Mouse (Mus musculus) heart, postnatal 25 days (tissue): ENCODE results near the gene Gm21887. TPM values are rescaled to one million over a fixed set of nuclear protein-coding genes. Genes with fewer than 3 reads are reported as not detected.
"Not testable (repeated sequence)": the region's sequence is repeated elsewhere in the genome, so short reads cannot be mapped to it uniquely, and the experiment has no call there.

Source experiments
- DNase-seq: peaks from one replicate; pipeline ENCODE4 v3.0.0; 2022; ENCODE audit warnings: low spot score
- intact Hi-C: fragments of 180-260 bp; cut with DNase I; formaldehyde crosslinking; loops from one replicate; pipeline ENCODE4 v1.15.1; 2025
- total RNA-seq, 2 experiments: library from RNA; stranded (reverse); gene quantifications; 2 replicates each; pipeline ENCODE4 v1.2.3; 2021

Gm21887 gene
- total RNA-seq, 2 experiments from 2014 or later = 31.7 to 43.0 TPM

DNA sequence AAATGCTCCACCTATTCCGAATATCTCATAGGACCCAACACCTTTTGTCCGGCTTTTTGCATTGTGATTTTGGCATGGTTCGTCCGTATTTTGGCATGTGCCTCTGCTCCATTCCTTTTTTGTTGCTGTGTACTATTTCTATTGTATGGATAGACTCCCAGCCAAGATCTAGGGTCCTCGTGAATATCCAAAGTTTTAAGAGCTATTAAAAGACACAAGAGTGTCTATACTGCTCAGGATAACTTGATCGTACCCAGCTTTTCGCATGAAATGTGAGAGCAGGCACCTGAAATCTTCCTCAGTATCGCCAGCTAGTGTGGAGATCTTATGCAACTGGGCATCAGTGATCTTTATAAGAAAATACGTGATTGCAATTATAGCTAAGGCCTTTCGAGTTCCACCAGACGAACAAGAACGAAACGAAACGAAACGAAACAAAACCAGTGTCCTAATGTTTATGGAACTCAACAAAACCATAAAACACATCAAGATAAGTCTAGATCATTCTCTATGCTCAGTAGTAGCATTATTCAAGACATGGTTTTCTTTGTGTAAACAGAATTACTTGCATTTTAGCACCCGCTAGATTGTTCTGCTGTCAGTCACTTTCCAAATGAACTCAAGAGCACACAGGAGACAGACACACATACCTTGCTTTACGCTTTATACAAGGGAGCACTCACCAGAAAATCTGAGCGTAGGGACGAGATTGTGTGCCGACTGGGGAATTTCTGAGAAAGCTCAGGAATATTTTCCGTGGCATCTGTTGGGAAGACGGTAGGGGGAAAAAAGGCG lies 26.7 kb upstream of the Gm21887 start:
- peak; percentile 1 for DNase-seq
- intact Hi-C loops = loop anchor here (5.0 kb wide), 1 partner anchor 101 kb away; no protein-coding TSS in a partner anchor

DNA sequence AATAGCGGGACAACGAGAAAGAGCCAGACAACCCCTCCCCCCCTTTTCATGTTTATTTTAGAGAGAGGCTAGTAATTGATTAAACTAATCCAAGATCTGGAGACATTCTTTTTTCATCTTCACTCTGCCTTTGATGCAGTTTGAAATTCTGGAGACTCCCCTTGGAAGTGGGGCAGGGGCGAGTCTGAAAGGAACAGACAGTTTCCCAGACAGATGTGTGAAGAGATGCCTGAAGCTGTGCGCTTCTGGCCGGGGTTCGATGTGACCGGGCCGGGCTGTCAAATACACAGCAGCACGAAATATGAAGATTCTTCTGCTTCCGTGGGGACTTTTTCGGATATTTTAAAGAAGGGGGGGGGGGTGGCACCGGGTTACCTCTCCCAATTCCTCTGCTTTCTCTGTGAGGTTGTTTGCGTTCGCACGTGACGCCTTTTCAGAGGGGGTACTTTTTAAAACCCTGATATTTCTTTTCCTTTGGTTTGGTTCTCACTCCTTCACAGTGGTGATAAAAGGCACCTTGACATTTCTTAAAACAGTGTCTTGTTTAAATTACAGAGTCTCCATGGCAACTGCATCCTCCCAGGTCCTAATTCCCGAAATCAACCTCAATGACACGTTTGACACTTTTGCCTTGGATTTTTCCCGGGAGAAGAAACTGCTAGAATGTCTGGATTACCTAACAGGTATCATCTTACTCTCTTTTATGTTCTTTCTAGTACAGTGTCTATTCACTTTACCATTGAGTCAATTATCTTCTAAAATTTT lies 25.9 kb upstream of the Gm21887 start:
- peak; percentile 10 for DNase-seq
- intact Hi-C loops = loop anchor here (5.0 kb wide), 1 partner anchor 101 kb away; no protein-coding TSS in a partner anchor

DNA sequence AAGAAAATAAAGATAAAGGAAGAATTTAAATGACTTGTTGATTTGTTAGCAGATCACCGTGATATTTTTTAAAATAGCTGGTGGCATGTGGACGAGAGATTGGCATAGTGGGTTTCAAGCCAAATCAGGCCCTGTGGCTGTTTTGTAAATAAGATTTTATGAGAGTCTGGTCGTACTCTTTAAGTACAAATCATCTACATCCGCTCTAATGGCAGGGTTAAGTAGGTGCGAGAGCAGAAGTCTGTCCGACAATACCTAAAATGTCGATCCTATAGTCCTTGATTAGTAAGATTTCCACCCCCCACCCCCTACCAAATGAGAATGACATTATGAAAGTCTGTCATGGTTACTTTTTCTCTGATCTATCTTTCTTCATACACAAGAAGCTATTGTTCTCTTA lies 25.1 kb upstream of the Gm21887 start:
- intact Hi-C loops = loop anchor here (5.0 kb wide), 1 partner anchor 102 kb away; no protein-coding TSS in a partner anchor
- not testable (repeated sequence) for DNase-seq

DNA sequence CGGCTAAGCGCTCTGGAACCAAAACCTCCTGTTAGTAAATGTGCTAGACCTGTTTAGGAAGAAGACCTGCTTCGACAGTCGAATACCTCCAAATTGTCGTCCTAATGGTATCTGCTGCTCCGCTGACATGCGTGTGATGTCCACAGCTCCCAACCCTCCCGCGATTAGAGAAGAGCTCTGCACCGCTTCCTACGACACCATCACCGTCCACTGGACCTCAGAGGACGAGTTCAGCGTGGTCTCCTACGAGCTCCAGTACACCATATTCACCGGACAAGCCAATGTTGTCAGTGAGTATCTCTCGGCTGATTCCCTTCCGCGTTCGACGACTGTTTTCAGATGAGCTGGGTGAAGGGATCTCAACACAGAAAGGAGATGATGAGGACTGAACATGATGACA lies 24.6 kb upstream of the Gm21887 start:
- DNase-seq = peak; percentile 26
- intact Hi-C loops = loop anchor here (5.0 kb wide), 1 partner anchor 103 kb away; no protein-coding TSS in a partner anchor

DNA sequence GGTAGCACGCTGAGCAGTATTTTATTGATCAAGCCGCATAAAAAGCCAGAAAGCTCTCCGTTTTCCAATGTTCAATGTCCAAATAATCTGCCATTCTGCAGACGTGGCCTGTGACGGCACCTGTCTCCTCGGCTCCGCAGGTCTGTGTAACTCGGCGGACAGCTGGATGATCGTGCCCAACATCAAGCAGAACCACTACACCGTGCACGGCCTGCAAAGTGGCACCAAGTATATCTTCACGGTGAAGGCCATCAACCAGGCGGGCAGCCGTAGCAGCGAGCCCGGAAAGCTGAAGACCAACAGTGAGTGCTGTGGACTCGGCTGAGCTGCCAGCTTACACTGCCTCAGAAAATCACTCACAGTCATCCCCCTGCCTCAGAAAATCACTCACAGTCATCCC lies 23.7 kb upstream of the Gm21887 start:
- DNase-seq = peak; percentile 50
- intact Hi-C loops = loop anchor here (1.0 kb wide), 1 partner anchor 69 kb away; no protein-coding TSS in a partner anchor

DNA sequence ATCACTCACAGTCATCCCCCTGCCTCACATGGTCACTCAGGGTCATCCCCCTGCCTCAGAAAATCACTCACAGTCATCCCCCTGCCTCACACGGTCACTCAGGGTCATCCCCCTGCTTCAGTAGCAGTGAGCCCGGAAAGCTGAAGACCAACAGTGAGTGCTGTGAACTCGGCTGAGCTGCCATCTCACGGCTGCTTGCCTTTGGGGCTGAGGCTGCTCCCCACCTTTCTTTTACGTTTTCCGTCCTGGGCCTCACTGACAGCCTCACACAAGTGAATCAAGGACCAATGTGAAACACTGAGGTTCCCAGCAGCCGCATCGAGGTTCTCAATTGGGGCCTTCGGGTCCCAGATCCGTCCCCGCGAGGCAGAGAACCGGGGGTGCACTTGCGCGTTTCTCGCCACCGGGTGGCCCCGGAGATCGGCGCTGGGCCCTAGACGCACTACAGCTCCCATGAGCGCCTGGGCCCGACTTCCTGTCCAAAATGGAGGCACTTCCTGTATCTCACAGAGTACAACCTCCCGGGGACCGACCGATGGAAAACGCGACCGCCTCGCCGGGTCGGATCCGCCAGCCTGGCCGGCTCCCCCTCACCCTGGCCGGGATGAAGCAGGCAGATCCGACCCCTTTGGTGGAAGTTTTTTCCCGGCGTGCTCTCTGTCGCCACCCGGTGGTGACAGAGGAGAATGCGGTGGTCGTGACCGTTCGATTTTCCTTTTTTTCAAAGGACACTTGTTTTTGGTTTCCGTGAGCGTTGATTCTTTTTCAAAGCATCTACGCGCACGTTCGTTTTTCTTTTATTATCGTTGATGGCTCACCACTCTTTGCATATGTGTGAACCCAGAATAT lies 22.7 kb upstream of the Gm21887 start:
- DNase-seq = peak; percentile 86
- intact Hi-C loops = loop anchor here (1.0 kb wide), 1 partner anchor 70 kb away; no protein-coding TSS in a partner anchor

DNA sequence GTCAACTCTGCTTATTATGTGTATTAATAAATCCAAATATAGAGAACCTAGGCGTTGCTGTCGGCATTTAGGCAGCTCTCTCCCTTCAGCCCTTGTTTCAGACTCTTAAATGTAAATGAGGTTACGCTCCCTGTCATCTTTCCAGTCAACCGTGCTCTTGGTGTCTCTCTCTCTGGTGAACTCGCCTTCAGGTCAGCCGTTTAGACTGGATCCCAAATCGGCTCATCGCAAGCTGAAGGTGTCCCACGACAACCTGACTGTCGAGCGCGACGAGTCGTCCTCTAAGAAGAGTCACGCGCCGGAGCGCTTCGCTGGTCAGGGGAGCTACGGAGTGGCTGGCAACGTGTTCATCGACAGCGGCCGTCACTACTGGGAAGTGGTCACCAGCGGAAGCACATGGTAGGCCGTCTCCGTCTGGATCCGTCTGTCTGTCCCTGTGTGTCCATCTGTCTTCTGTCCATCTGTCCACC lies 22.1 kb upstream of the Gm21887 start:
- DNase-seq = peak; percentile 55
- intact Hi-C loops = not testable (repeated sequence)

DNA sequence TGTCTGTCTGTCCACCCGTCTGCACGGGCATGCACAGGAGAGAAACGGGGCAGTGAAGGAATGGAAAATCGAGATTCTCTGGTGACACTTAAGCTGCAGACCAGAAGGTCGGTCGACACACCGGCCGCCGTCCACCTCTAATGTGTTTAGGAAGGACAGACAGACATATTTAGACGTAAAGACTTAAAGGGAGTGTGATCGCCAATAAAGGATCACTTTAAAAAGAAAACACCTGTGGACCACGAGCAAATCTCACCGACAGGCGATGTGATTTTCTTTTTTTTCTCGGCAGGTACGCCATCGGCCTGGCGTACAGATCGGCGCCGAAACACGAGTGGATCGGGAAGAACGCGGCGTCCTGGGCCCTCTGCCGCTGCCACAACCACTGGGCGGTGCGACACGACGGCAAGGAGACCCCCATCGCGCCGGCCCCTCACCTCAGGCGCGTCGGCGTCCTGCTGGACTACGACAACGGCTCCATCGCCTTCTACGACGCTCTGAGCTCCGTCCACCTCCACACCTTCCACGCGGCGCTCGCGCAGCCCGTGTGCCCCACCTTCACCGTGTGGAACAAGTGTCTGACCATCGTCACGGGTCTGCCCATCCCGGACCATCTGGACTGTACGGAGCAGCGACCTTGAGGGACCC lies 20.8 kb upstream of the Gm21887 start:
- DNase-seq = peak; percentile 37
- intact Hi-C loops = not testable (repeated sequence)

DNA sequence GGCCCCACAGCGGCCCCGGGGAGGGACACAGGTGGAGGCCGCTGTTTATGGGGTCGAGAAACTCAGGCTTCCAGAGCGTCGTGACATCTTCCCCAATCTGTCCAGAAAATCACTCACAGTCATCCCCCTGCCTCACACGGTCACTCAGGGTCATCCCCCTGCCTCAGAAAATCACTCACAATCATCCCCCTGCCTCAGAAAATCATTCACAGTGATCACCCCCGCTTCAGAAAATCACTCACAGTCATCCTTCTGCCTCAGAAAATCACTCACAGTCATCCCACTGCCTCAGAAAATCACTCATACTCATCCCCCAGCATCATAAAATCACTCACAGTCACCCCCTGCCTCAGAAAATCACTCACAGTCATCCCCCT lies 20.3 kb upstream of the Gm21887 start:
- intact Hi-C loops = not testable (repeated sequence)
- peak; percentile 34 for DNase-seq

DNA sequence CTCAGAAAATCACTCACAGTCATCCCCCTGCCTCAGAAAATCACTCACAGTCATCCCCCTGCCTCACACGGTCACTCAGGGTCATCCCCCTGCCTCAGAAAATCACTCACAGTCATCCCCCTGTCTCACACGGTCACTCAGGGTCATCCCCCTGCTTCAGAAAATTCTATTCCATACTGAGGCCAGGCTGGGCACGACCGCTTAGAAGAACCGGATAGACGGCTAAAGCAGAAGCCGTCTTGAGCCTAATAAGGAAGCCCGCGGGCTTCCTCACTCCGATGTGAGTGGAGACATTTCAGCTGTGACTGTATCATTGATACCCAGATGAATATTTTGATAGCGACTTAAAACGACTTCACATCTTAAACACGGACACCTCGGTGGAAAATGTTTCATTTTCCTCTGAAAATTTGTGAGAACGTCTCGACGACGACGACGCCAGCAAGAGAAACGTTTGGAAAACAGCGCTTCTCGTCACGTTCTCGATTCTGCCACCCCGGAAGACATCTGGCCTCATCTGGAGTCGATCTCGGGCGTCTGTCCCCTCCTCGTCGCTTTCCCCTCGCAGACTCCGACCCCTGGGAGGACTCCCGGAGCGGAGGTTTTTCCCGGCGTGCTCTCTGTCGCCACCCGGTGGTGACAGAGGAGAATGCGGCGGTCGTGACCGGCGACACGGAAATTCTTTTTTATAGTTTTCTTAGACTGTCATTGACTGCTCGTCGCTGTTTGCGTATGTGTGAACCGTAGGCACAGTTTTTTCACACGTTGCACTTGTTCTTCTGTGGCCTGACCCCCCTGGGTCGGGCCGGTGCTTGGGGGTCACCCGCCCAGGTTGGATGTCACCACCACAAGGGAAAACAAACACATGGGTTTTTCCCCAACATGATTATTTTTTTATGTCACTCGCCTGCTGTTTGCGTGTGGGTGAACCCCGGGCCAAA lies 19.5 kb upstream of the Gm21887 start:
- intact Hi-C loops = not testable (repeated sequence)
- peak; percentile 66 for DNase-seq

DNA sequence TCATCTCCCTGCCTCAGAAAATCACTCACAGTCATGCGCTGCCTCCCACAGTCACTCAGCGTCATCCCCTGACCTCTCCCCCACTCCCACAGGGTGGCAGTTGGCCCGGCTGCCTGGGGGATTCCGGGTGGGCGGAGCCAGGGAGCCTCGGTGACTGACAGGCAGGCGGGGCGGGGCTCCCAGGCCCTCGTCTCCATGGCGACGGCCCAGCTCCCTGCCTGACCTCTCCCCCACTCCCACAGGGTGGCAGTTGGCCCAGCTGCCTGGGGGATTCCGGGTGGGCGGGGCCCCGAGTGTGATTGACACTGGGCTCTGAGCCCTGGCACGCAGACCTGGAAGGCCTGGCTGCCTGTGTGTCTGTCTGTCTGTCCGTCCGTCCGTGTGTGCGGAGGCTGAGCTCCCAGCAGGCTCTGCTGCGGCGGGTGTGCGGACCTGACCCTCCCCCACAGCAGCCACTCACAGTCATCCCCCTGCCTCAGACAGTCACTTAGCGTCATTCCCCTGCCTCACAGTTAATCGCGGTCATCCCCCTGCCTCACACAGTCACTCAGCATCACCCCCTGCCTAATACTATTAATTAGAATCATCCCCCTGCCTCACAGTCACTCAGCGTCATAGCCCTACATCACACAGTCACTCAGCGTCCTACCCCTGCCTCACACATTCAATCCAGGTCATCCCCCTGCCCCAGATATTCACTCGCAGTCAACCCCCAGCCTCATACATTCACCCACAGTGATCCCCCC lies 18.2 kb upstream of the Gm21887 start:
- intact Hi-C loops = not testable (repeated sequence)
- DNase-seq = peak; percentile 100

DNA sequence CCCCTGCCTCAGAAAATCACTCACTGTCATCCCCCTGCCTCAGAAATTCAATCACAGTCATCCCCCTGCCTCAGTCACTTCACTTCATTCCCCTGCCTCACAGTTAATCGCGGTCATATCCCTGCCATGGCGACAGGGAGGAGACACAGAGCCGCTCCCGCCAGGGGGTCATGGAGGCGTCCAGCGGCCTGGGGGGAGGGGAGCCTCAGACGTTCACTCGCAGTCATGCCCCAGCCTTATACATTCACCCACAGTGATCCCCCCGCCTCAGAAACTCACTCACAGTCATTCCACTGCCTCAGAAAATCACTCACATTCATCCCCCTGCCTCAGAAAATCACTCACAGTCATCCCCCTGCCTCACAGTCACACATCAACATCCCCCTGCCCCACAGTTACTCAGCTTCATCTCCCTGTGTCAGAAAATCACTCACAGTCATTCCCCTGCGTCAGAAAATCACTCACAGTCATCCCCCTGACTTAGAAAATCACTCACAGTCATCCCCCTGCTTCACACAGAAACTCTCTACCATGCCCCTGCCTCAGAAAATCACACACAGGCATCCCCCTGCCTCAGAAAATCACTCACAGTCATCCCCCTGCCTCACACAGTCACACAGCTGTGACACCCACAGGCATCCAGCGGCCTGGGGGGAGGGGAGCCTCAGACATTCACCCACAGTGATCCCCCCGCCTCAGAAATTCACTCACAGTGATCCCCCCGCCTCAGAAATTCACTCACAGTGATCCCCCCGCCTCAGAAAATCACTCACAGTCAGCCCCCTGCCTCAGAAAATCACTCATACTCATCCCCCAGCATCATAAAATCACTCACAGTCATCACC lies 17.2 kb upstream of the Gm21887 start:
- DNase-seq = not testable (repeated sequence)
- intact Hi-C loops = loop anchor here (2.0 kb wide), 1 partner anchor 16 kb away; the partner anchor contains the start of gene Gm21887

DNA sequence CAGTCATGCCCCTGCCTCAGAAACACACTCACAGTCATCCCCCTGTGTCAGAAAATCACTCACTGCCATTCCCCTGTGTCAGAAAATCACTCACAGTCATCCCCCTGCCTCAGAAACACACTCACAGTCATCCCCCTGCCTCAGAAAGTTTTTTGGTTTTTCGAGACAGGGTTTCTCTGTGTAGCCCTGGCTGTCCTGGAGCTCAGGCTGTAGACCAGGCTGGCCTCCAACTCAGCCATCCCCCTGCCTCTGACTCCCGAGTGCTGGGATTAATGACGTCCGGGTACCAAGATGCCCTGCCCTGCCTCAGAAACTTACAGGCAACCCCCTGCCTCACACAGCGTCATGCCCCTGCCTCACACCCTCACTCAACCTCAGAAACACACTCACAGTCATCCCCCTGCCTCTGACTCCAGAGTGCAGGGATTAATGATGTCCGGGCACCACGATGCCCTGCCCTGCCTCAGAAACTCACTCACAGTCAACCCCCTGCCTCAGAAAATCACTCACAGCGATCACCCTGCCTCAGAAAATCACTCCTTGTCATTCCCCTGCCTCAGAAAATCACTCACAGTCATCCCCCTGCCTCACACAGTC lies 16.4 kb upstream of the Gm21887 start:
- intact Hi-C loops = loop anchor here (2.0 kb wide), 1 partner anchor 16 kb away; the partner anchor contains the start of gene Gm21887

DNA sequence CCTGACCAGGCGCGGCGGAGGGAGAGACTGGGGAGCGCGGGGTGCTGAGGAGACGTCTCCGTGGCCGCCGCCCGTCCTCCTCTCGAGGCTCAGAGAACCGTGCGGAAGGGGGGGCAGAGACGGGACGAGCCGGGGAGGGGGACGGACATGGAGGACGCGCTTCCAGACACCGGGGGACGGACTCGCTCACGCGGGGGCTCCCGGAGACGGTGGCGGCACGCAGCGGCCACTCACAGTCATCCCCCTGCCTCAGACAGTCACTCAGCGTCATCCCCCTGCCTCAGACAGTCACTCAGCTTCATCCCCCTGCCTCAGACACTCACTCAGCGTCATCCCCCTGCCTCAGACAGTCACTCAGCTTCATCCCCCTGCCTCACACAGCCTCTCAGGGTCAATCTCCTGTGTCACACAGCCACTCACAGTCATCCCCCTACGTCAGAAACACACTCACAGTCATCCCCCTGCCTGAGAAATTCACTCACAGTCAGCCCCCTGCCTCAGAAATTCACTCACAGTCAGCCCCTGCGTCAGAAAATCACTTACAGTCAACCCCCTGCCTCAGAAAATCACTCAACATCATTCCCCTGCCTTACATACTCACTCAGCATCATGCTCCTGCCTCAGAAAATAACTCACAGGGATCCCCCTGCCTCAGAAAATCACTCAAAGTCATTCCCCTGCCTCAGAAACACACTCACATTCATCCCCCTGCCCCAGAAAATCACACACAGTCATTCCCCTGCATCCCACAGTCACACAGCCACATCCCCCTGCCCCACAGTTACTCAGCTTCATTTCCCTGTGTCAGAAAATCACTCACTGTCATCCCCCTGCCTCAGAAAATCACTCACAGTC lies 15.2 kb upstream of the Gm21887 start:
- intact Hi-C loops = not testable (repeated sequence)

More for the DNA sequence above, 16.4 kb upstream of the Gm21887 start:
- not testable (repeated sequence) for DNase-seq

More for the DNA sequence above, 15.2 kb upstream of the Gm21887 start:
- DNase-seq = peak; percentile 61
